Mouse (Mus musculus): Measurements from ENCODE around the gene Slc7a6.

The Slc7a6 gene

DNA sequence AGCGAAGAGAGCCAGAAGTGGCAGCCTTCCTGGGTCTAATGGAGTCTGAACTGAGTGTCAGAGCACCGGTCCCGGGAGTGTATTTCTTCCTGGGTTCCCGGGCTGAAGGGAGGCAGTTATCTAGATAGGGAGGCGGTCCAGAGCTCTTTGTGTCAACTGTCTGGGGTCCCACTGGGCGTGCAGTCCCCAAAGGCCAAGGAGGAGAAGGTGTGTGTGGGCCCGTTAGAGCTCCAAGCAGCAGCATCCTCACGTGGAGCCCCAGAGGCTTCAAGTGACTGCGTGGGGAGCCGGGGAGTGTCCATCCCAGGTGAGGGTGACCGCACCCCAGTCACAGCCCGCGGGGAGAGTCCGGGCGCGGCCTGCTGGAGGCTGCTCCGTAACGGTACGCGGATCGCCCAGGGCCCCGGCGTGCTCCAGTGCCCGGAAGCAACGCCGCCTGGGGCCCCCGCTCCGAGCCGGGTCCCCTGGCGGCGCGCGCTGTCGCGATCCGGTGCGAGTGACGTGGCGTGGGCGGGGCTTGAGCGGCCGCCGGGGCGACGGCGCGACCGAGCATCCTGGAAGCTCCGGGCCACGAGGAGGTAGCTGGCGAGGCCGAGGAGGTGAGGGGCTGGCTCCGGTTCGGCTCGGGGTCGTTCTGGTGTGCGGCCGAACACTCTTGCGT, at the start of gene Slc7a6:
TSS of gene Slc7a6 (plus strand) at position 502 of the 661 bp plus-strand sequence.
- DNase-seq (ENCODE audit: low read depth), result peak; percentile 67

DNA sequence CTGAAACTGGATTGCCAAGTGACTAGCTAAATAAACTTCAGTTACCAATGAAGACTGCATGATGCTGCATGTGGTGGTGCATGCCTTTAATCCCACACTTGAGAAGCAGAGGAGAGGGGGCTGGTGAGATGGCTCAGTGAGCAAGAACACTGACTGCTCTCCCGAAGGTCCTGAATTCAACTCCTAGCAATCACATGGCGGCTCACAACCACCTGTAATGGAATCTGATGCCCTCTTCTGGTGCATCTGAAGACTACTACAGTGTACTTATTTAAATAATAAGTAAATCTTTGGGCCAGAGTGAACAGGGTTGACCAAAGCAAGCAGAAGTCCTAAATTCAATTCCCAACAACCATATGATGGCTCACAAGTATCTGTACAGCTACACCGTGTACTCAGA, 45.2 kb upstream of the Slc7a6 start:
- no peak for DNase-seq (ENCODE audit: low read depth)

DNA sequence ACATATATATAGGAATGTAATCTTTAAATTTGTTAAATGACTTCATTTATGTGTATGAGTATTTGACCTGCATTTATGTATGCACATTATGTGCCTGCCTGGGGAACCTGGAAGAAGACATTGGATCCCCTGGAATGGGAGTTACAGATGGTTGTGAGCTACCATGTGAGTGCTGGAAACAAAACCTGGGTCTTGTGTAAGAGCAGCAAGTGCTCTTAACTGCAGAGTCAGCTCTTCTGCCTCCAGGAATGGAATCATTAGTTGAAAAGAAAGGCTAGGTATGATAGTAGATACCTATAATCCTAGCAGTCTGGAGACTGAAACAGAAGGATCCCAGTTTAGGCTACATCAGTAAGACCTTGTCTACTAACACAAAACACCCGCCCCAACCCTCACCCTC, 42.6 kb upstream of the Slc7a6 start:
- DNase-seq (ENCODE audit: low read depth), result no peak

DNA sequence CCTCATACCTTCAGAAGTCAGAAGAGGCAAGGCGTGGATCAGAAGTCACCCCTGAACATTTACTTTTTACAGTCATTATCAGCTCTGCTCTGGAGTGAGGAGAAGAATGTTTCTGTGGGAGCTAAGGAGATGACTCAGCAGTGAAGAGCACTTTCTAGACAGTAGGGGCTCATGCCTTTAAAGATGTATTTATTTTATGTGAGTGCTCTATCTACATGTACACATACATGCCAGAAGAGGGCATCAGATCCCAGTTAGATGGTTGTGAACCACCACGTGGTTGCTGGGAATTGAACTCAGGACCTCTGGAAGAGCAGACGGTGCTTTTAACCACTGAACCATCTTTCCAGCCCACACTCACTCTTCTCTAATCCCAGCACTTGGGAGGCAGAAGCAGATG, 41.6 kb upstream of the Slc7a6 start:
- no peak for DNase-seq (ENCODE audit: low read depth)

DNA sequence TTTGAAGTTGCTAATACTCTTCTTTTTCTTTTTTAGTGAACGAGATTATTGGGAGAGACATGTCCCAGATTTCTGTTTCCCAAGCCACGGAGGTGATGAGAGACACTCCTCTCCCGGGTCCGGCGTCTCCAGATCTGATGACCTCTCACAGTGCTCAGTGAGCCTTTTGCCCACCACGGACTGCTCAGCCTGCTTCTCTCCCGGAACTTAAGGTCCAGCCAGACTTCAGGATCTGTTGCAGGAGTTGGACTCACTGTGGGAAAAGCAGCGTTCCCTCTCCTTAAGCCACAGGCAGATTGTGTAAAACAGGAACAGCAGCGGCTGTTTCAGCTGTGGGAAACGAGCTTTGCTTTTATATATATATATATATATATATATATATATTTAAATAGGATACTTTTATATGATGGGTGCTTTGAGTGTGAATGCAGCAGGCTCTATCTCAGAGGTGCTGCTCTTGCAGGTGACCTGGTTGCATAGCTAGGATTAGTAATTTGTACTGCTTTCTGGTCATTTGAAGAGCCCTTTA, 40.7 kb upstream of the Slc7a6 start:
- no peak for DNase-seq (ENCODE audit: low read depth)

DNA sequence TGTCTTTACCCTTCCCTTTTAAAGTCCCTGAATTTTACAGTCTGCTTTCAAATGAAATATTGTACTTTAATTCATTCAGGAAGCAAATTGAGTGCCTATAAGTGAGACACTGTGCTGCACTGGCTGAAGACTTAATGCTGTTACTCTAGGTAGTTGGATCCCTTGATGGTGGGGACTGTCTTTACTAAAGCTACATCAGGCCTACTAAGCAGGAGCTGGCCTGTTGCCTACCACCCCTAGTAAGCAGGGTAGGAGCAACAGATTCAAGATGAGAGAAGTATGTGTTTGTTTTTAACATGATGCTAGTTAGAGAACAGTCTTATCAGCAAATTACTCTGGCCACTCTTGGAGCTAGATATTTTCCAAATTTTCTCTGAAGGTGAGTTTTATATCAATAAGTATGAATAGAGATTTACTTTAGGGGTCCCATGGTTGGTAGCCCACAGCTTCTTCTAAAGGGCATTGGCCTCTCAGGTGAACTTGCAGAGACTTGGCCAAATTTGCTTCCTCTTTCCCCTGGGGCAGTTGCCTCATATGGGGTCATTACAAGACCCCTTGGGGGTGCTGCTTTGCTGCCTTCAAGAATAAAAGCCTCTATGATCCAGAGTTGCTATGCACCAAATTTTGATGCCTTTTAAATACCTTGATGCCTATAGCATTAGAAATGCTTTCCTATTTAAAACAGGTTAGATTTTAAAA, 39.3 kb upstream of the Slc7a6 start:
- DNase-seq (ENCODE audit: low read depth), result no peak

DNA sequence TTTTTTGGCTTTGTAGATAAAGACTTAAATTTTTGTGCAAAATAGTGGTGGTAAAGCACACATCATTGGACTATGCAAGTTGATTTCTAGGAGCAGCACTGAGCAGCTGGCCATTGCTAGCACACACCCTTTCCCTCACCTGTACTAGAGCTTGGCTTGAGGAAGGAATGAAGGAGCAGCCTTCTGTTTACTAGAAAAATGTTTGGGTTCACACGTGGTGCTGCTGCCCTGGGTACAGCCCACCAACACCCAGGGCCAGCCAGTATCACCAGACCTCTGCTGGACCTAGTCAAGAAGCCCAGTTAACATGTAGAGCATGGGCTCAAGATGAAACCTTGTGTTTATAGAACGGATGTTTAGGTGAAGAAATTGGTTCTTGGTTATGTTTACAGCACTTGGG, 38.7 kb upstream of the Slc7a6 start:
- DNase-seq (ENCODE audit: low read depth), result no peak

DNA sequence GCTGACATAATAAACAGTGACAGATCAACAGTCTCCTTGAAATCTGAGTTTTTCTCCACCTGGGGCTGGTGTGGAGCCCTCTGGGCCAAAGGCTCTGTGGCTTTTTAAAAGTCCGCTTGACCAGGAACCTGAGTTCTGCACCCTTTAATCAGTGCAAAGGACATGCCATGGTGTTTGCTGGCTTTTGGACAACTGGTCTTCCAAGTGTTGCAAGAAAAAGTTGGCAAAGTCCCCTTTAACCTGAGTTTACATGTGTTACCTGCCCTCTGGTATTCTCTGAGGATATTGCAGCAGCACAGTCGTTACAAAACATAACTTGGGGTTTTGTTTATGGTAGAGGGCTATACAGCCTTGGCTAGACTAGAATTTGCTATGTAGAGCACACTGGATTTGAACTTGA, 38.2 kb upstream of the Slc7a6 start:
- no peak for DNase-seq (ENCODE audit: low read depth)

DNA sequence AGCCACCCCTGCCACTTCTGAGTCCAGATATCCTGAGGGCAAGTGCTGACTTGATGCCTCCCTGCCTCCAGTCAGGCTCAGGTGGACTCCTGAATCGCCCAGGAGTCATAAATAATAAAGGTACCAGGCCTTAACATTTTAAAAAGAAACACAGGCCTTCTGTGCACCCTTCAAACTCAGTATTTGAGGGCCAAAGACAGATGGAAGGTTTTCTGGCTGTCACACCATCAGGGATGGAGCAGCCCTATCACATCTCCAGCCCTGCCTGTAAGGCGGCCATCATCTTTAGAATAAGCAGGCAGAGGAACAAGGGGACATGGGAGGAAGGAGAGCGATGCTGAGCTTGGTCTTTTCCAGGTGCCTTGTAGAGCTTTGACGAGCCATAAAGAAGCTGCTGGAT, 37.6 kb upstream of the Slc7a6 start:
- DNase-seq (ENCODE audit: low read depth), result no peak

DNA sequence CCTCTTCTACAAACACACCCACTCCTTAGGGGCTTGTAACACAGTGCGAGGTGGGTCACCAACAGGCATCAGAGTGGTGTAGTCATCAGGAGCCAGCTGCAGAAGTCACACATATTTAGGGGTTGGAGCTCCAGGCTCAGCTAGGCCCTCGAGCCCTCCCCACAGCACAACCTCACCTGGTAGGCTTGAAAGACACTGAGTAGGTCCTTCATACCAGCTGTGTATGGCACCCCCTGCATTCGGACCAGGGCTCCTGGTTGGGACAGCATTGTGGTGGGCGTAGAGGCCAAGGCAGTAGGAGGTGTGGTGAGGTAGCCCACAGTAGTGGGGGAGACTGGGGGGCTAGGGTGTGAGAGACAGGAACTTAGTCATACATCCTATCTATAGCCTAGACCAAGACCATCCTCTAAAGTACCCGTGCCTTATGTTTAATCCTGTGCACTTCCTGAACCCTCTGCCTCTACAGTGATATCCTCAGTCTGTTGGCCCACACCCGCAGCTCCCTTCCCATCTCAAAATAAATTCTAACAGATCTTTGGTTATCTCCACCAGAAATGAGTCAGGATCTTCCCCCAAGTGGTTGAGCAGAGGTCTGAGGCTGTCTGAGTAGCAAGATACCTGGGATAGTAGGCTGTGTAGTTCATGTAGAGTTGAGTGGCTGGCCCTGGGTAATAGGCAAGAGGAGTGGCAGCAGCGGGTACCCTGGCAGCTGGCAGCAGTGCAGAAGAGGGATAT, 37.0 kb upstream of the Slc7a6 start:
- no peak for DNase-seq (ENCODE audit: low read depth)

DNA sequence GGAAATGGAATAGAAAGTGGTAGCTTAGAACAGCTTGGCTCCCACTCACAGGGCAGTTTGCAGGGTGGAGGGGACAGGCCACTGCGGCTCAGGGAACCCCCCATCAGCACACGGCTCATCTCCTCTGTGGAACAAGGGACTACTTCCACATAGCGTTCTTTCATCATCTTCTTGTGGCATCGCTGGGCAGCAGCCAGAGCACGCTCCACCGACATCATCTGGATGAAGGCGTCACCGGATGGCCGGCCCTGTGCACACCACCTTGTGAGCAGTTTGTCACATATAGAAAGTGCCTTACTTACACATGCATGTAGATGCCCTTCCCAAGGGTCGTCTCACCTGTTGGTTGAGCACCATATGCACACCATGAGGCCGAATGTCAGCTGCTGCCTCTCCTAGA, 36.3 kb upstream of the Slc7a6 start:
- no peak for DNase-seq (ENCODE audit: low read depth)

DNA sequence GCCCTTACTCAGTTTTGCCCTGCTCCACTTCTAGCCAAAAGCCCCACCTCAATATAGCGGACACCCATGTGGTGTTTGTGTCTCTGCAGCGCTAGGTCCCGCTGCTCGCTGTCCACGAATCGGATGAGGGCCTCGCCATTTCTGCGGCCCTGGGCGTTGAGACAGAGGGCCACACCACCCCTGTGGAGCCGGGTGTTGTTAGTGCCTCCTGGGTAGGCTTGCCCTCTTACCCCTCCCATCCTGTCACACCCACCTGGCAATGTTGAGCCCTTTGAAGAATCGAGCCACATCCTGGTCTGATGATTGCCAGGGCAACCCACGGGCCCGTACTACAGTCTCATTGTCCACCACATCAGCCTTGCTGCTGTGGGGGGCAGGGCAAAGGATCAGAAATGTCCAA, 35.1 kb upstream of the Slc7a6 start:
- DNase-seq (ENCODE audit: low read depth), result no peak

DNA sequence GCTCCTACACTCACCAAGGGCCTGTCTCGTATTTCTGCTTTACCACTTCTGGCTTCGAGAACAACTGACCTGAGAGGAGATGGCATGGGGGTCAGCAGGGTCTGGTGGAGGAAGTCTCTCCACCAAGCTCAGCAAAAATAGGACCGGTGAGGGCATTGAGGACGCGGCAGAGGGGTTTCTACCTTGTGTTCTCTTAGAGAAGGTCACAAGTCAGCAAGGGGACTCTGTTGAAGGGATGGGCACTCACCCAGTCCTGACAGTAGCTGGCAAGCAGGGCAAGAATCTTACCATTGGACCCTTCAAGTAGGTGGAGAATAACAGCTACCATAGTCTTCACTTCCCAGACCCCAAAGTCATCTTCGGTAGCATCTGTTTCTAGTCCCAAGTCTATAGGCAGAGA, 34.7 kb upstream of the Slc7a6 start:
- no peak for DNase-seq (ENCODE audit: low read depth)

DNA sequence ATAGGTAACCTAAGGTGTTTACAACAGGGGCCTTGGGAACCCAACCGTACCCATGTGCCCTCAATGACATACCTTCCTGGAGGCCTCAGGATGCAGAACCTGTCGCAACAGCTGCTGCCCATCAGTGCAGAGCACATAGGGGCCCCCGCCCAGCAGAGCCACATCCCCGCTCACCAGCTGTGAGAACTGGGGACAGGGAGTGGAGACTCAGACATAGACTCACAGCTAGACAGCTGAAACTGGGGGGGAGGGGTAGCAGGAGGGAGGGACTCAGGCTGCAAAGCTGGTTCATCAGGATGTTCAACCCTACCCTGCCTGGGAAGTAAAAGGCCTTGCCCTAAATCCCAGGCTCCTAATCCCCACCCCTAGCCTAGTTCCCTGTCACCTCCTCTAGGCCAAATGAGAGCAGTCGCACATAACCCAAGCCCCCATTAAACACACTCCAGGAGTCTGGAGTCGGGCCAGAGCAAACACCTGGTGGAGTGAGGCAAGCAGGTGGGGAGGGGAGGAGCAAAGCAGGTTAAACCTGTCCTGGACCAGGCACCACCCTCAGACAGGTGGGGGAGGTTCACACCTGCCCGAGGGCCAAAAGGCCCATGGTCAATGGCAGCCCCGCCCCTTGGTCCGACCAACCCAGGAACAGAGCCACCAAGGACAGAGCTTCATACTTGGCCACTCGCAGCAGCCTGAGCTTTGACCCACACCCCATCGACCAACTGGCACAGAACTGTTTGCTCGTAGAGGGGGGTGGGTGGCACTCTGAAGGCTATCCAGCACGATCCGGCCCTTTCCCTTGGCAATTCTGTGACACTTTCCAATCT, 33.7 kb upstream of the Slc7a6 start:
- no peak for DNase-seq (ENCODE audit: low read depth)

DNA sequence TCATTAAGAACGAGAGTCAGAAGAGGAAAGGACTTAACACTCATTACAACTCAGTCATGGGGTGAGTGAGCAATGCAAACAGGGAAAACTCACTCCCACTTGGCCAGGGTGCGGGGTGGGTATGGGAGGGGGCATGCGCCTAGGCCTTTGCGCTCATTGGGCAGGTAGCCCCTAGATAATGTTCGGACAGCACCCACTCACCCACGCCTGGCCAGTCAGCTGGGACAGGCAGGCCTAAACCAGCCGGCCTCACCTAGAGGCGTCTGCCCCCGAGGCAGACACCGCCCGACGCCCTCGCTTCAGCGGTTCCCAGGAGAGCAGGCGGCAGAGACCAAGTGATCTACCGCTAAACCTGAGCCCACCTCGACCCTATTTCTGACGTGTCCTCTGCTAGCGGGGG, 33.0 kb upstream of the Slc7a6 start:
- no peak for DNase-seq (ENCODE audit: low read depth)

DNA sequence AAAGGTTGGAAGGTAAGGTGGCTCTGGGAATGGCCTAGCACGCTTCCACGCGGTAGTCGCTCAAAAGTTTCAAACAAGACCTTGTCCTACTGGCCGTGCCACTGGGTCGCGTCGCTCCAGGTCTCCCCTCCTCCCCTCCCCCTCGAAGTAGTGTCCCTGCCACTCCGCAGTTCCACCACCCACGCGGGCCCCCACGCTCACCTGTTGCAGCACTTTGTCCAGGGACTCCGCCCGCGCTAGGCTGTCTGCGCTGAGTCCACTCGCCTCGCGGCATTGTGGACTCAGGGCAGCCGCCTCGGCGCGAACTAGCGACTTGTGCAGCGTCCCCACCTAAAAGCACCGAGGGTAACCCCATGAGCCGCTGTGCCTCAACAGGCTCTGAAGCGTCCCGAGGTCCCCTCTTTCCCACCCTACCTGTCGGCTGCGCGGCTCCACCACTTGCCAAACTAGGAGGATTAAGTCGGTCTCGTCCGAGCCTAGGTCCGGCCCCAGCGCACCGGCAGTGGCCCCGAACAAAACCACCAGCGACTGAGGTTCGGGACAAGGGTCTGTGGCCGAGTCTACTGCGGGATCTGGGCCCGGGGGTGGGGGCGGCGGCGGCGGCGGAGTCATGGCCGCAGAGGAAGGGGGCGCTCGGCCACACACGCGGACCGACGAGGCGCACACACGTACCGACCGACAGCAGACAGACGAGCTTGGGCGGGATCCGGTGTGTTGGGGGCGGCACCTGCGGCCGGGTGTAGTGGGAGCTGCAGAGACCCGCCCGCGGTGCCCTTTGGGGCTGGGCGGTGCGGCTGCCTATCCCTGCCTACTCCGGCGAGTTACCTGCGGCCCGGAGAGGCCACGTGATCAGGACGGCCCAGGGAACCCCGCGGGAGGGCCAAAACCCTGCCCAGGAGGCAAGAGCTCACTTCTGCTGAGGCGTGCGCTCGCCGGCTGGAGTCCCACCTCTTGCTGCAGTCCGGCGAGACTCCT, 32.2 kb upstream of the Slc7a6 start, which contains the start of gene Esrp2:
TSS of gene Esrp2 (minus strand) at position 819 of the 975 bp plus-strand sequence.
- DNase-seq (ENCODE audit: low read depth), result no peak

DNA sequence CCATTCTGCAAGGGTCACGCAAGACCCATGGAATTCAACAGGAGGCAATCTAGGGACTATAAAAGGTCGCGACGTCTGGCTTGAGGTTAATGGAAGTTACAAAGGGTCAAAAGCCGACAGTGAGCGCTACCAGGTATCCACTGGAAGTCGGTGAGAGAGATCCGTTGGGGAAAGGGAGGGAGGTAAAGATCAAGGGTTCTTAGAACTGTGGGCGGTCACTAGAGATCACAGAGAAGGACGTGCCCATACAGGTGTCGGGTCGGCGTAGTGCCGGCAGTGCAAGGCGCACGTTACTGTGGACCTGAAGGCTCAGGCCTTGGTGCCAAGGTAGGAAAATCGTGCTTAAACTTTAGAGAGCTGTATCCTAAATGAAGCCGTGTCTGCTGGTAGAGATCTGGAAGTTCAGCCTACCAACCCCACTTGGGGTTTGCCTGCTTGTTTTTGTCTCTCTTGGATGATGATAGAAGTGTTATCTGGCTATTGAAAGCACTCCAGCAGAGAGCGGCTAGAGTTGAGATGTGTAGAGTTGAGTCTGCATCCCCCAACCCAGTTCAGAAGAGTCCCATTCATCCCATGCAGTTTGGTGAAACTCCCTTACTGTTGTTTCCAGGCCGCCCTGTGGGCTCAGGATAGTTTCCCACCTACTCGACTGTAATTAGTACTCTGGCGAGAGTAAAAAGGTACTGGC, 31.3 kb upstream of the Slc7a6 start:
- no peak for DNase-seq (ENCODE audit: low read depth)

DNA sequence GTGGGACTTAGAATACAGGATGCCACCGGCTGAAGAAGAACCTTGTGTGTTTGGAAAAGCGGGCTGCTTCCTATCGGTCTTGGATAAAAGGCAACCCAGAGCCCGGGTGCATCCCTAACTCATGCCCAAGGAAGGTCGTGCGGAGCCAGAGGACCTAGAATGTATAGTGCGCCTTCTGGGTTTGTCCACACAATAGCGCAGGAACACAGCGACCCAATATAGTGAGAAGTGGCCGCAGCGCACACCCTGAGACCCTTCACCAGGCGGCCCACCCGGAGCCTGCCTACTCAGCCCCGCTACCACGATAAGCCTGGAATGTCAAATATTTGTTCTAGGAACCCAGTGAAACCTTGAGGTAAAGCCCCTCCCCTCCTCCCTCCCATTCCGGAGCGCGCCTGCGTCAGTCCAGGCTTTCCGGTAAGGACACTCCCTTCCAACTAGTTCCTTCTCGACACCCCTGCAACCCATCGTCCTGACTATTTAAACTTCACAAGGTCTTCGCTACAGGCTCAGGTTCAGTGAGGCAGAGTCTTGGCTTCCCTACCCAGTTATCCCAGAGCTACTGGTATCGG, 30.7 kb upstream of the Slc7a6 start:
- DNase-seq (ENCODE audit: low read depth), result no peak

DNA sequence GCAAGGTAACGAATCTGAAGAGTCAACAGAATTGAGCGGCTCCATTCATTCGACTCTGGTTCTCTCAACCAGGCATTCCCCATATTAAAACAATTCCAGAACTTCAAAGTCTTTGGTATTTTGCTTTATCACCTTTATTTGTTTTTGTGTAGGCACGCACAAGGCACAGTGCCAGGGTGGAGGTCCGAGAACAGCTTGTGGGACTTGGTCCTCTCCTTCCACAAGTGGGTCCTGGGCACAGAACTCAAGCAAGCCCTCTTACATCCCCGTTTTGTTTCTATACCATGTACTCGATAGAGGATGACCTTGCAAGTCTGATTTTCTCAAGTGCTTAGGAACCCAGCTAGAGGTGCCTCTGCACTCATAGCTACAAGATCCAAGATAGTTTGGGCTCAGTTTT, 30.0 kb upstream of the Slc7a6 start:
- no peak for DNase-seq (ENCODE audit: low read depth)

DNA sequence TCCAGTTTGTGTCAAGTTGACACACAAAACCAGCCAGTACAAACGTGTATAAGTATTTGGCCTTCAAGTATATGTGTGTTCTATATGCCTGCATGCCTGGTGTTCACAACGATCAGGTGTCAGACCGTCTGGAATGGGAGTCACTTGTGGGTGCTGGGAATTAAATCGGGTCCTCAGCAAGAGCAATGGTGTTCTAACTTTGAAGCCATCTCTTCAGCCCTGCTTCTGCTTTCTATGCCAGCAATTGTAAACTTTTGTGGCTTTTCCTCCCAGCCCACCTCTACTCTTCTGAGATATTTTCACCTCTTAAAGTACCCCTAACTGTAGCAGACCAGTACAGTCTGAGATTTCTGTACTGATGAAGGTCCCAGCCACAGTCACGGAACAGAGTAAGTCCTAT, 28.5 kb upstream of the Slc7a6 start:
- no peak for DNase-seq (ENCODE audit: low read depth)

All from c-Kit-positive CD71-positive TER-119-negative erythroid progenitor cells, embryonic 14.5 days (primary cell).